Mouse (Mus musculus): Measurements from ENCODE around the gene Sema6d.

Sema6d gene

GRCm38 (mm10) chr2:124651146-124651545 lies 561.4 kb downstream of the Sema6d start:
- DNase-seq (ENCODE audit: extremely low spot score) = no peak

- no peak for DNase-seq (ENCODE audit: extremely low spot score)
These were observed 563.4 kb downstream of the Sema6d start for GRCm38 (mm10) chr2:124653161-124653560.

- DNase-seq (ENCODE audit: extremely low spot score) = no peak
These were observed 567.6 kb downstream of the Sema6d start for GRCm38 (mm10) chr2:124657358-124657757.

- no peak for DNase-seq (ENCODE audit: extremely low spot score)
These were observed 568.6 kb downstream of the Sema6d start for GRCm38 (mm10) chr2:124658374-124658773.

GRCm38 (mm10) chr2:124659601-124660000 lies 569.8 kb downstream of the Sema6d start:
- no peak for DNase-seq (ENCODE audit: extremely low spot score)

GRCm38 (mm10) chr2:124660686-124661085 lies 570.9 kb downstream of the Sema6d start:
- DNase-seq (ENCODE audit: extremely low spot score) = no peak

GRCm38 (mm10) chr2:124661316-124661715 lies 571.5 kb downstream of the Sema6d start:
- DNase-seq (ENCODE audit: extremely low spot score) = no peak

GRCm38 (mm10) chr2:124662257-124662656 lies 572.5 kb downstream of the Sema6d start:
- DNase-seq (ENCODE audit: extremely low spot score) = no peak

GRCm38 (mm10) chr2:124664191-124664590 lies 574.4 kb downstream of the Sema6d start:
- no peak for DNase-seq (ENCODE audit: extremely low spot score)

GRCm38 (mm10) chr2:124668431-124668830 lies 578.7 kb downstream of the Sema6d start:
- no peak for DNase-seq (ENCODE audit: extremely low spot score)

- DNase-seq (ENCODE audit: extremely low spot score) = no peak
These were observed 583.3 kb downstream of the Sema6d start for GRCm38 (mm10) chr2:124673117-124673516.

- DNase-seq (ENCODE audit: extremely low spot score) = no peak
These were observed 594.7 kb downstream of the Sema6d start for GRCm38 (mm10) chr2:124684481-124684901.

GRCm38 (mm10) chr2:124690372-124690771 lies 600.6 kb downstream of the Sema6d start:
- DNase-seq (ENCODE audit: extremely low spot score) = no peak

GRCm38 (mm10) chr2:124702621-124703020 lies 612.9 kb downstream of the Sema6d start:
- no peak for DNase-seq (ENCODE audit: extremely low spot score)

GRCm38 (mm10) chr2:124704922-124705321 lies 615.2 kb downstream of the Sema6d start:
- no peak for DNase-seq (ENCODE audit: extremely low spot score)

GRCm38 (mm10) chr2:124705806-124706205 lies 616.0 kb downstream of the Sema6d start:
- DNase-seq (ENCODE audit: extremely low spot score) = no peak

GRCm38 (mm10) chr2:124706896-124707295 lies 617.1 kb downstream of the Sema6d start:
- DNase-seq (ENCODE audit: extremely low spot score) = no peak
